Mouse (Mus musculus) hindbrain, postnatal 0 days (tissue): Measurements from ENCODE around the gene Psmb2. TPM values are rescaled to one million over a fixed set of nuclear protein-coding genes. Genes with fewer than 3 reads are reported as not detected.

Experiments
- ATAC-seq: fragments of 200-750 bp; cut with Nextera tagmentation; 2 replicates; pipeline ENCODE4 v1.8.0; 2017; ENCODE audit warnings: mild to moderate bottlenecking, moderate TSS enrichment, moderate library complexity
- DNase-seq: peaks from one replicate; pipeline ENCODE4 v3.0.0-alpha.2; 2015; ENCODE audit warnings: low spot score
- H3K27ac ChIP-seq: fragments of 300-500 bp; sonication (generic); 2 replicates; pipeline ENCODE4 v1.5.1; 2014; ENCODE audit warnings: mild to moderate bottlenecking
- H3K27me3 ChIP-seq: fragments of 300-500 bp; sonication (generic); 2 replicates; pipeline ENCODE4 v1.6.1; 2014; ENCODE audit warnings: low read length, mixed read lengths; ENCODE audit not compliant: insufficient read depth
- H3K36me3 ChIP-seq: fragments of 300-500 bp; sonication (generic); 2 replicates; pipeline ENCODE4 v1.6.1; 2014; ENCODE audit warnings: low read length, mixed read lengths; ENCODE audit not compliant: insufficient read depth
- H3K4me1 ChIP-seq: fragments of 300-500 bp; sonication (generic); 2 replicates; pipeline ENCODE4 v1.6.1; 2014; ENCODE audit warnings: antibody characterized with exemption, low read length, mixed read lengths; ENCODE audit not compliant: insufficient read depth
- H3K4me2 ChIP-seq: fragments of 300-500 bp; sonication (generic); 2 replicates; pipeline ENCODE4 v1.6.1; 2014; ENCODE audit warnings: low read depth, mild to moderate bottlenecking, low read length, moderate library complexity, mixed read lengths
- H3K4me3 ChIP-seq: fragments of 300-500 bp; sonication (generic); 2 replicates; pipeline ENCODE4 v1.5.1; 2014; ENCODE audit warnings: low read length
- H3K9ac ChIP-seq: fragments of 300-500 bp; sonication (generic); replicated peaks from 2 replicates; pipeline ENCODE4 v1.6.1; 2014; ENCODE audit warnings: mild to moderate bottlenecking, low read length, moderate library complexity, mixed read lengths
- H3K9me3 ChIP-seq: fragments of 300-500 bp; sonication (generic); 2 replicates; pipeline ENCODE4 v1.6.1; 2016; ENCODE audit warnings: low read length, mixed read lengths
- CTCF ChIP-seq: IDR thresholded peaks from 2 replicates; pipeline ENCODE4 v1.5.1; 2016; ENCODE audit warnings: antibody characterized with exemption, control low read depth, low read depth
- WGBS: fragments of 180-500 bp; shearing (Covaris S2); extraction: QIAGEN DNeasy Blood & Tissue Kit; methylation state at CpG from one replicate; pipeline ENCODE4 v1.1.7; 2014; 5-methylcytosine and 5-hydroxymethylcytosine counted together
- polyA plus RNA-seq: library from polyadenylated mRNA; unstranded; fragments of >200 nt; fragmentation: Nextera tagmentation; extraction: Ambion mirVana; gene quantifications from 2 replicates; pipeline ENCODE4 v1.2.1, GENCODE M21; 2015
- total RNA-seq: library from RNA; depleted of rRNA; stranded (reverse); fragments of >200 nt; gene quantifications from 2 replicates; pipeline ENCODE4 v1.2.3, GENCODE M21; 2014; rRNA removed

Gene Psmb2
- total RNA-seq (164 and 207 TPM in 2 replicates), polyA plus RNA-seq (465 and 473 TPM in 2 replicates)

DNA sequence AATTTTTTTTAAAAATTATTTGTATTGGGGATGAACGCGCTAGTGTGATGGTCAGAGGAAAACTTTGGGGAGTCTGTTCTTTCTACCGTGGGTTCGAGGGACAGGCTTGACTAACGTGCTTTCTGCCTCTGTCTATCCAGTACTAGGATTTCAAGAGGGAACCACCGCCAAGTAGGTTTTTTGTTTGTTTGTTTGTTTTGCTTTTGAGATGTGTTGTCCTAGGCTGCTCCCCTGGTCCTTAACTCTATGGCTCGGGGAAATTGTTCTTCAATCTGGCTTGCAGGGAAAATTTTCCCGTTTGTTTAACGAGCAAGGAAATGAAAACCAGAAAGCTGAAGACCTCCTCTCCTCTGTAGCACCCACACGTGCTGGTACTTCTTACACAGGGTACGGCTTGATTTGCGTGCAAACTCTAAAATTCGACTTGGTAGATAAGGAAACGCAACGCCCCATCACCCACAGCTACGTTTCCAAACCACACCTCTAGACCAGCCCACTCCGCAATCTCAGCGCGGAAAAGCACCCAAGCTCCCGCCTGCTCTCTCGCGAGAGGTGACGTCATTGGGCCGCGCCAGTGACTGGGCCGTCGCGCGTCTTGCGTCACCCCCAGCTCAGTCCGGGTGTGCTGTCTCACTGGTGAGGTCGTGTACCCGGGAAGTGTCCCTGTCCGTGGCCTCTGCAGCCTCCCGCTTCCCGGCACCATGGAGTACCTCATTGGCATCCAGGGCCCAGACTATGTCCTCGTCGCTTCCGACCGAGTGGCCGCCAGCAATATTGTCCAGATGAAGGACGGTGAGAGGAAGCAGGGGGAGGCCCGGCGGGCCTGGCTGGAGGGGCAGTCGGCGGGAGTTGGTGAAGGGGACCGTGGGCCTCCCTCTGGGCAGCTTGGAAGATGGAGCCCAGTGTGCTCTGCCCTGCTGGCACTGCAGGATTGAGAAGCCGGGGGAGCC lies at the start of gene Psmb2:
Gene Psmb2 (plus strand): TSS at position 577 of the 950 bp plus-strand sequence.
- TF ChIP-seq CTCF: no peak
- peak within 1 kb of the TSS; percentile 100 for H3K4me3 ChIP-seq
- H3K4me2 ChIP-seq: peak within 1 kb of the TSS; percentile 75
- peak within 1 kb of the TSS; percentile 97 for H3K9ac ChIP-seq
- peak within 1 kb of the TSS; percentile 76 for H3K27ac ChIP-seq
- DNase-seq: peak; percentile 99
- peaks cover 2% of the 10 kb centered on the region; the same call in 1 of the 2 replicates for H3K4me1 ChIP-seq
- H3K36me3 ChIP-seq: no peaks in the 10 kb centered on the region
- no peaks in the 10 kb centered on the region for H3K27me3 ChIP-seq
- WGBS: 3% methylated on average over 48 of the region's 48 CpGs
- ATAC-seq: peak; percentile 99
- no peaks in the 10 kb centered on the region for H3K9me3 ChIP-seq

DNA sequence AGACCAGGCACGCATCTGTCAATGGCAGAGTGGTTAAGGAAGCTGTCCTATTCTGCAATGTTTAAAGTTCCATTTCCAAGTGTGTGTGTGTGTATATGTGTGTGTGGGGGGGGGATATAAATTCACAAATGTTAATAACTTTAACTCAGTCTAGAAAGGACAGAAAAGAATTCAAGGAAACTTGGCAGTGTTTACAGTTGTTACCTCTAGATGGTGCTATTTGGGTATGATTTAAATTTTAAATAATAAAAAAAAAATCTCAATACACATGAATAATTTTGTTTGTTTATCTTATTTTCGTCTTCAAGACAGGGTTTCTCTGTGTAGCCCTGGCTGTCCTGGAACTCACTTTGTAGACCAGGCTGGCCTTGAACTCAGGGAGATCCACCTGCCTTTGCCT lies 45.5 kb upstream of the Psmb2 start:
- Histone ChIP-seq H3K9ac (no peak overlapping the region), H3K27ac (no peak overlapping the region), H3K4me1 (0 out of 2 replicates have a peak, but pooled peaks cover 3% of the 10 kb centered on the region), H3K27me3 (no peaks in the 10 kb centered on the region), H3K9me3 (no peaks in the 10 kb centered on the region), H3K4me2 (no peak overlapping the region), H3K36me3 (no peaks in the 10 kb centered on the region), H3K4me3 (no peak overlapping the region)
- 38% methylated on average over 2 of the region's 2 CpGs for WGBS
- peak; percentile 37 for TF ChIP-seq CTCF
- DNase-seq: no peak
- no peak for ATAC-seq

DNA sequence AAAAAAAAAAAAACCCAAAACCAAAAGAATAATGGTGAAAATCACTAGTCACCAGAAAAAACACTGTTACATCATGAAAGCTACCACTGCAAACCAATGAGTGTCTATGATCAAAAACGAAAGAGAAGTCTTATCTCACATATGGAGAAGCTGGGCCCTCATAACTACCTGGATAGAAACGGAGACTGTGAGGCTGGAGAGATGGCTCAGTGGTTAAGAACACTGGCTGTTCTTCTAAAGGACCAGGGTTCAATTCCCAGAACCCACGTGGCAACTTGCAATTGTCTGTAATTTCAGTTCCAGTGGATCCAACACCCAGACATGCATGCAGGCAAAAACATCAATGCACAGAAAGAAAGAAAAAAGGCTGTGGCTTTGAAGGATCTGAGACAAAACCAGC lies 44.8 kb upstream of the Psmb2 start:
- H3K4me2 ChIP-seq: no peak overlapping the region
- TF ChIP-seq CTCF: no peak
- ATAC-seq: no peak
- no peak overlapping the region for H3K27ac ChIP-seq
- WGBS: 71% methylated on average over 3 of the region's 3 CpGs
- no peak overlapping the region for H3K4me3 ChIP-seq
- H3K27me3 ChIP-seq: no peaks in the 10 kb centered on the region
- no peak for DNase-seq
- no peaks in the 10 kb centered on the region for H3K9me3 ChIP-seq
- no peak overlapping the region for H3K9ac ChIP-seq
- H3K4me1 ChIP-seq: no peaks in the 10 kb centered on the region
- no peaks in the 10 kb centered on the region for H3K36me3 ChIP-seq

DNA sequence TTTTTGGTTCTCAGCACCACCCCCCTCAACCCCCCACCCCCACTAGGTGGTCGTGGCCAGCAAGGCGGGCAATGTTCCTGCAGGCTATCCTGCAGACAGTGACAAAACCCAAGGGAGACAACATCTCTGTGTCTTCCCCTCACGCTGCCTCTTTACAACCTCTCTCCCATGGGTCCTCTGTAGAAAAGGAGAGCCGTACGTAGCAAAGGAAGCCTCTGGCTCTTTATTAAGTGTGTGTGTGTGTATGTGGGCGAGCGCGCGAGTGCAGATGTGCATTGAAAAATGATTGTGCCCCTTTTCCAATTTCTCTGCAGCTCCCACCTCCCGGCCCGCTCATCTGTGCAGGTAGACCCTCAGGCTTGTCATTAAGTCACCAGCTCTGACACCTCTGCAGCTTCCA lies 41.1 kb upstream of the Psmb2 start:
- Histone ChIP-seq H3K4me2 (peak overlapping the region; percentile 31; the same call in 1 of the 2 replicates), H3K27me3 (no peaks in the 10 kb centered on the region), H3K27ac (no peak overlapping the region), H3K36me3 (no peaks in the 10 kb centered on the region), H3K4me3 (no peak overlapping the region), H3K9me3 (no peaks in the 10 kb centered on the region), H3K4me1 (no peaks in the 10 kb centered on the region), H3K9ac (no peak overlapping the region)
- TF ChIP-seq CTCF: no peak
- no peak for DNase-seq
- WGBS: 24% methylated on average over 11 of the region's 11 CpGs
- ATAC-seq: no peak; the same call in 1 of the 2 replicates

DNA sequence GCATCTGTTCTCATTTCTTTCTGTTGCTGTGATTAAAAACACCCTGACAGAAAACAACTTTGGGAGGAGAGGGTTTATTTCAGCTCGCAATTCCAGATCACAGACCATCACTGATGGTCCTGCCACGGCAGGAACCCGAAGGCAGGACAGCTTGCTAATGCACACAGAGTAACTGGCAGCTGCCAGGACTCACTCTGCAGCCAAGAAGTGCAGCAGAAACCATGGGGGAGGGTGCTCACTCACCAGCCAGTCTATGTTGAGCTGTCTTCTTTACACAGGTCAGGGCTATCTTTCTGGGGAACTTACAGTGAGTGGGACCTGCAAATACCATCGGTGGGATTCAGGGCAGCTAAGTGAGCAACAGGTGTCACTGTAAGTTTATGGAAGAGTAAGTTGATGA lies 40.0 kb upstream of the Psmb2 start:
- Histone ChIP-seq H3K36me3 (no peaks in the 10 kb centered on the region), H3K4me2 (no peak overlapping the region), H3K4me1 (no peaks in the 10 kb centered on the region), H3K9me3 (no peaks in the 10 kb centered on the region), H3K9ac (no peak overlapping the region), H3K4me3 (no peak overlapping the region), H3K27me3 (no peaks in the 10 kb centered on the region), H3K27ac (no peak overlapping the region)
- ATAC-seq: no peak
- peak; percentile 41 for DNase-seq
- WGBS: 44% methylated on average over 4 of the region's 4 CpGs
- no peak for TF ChIP-seq CTCF

DNA sequence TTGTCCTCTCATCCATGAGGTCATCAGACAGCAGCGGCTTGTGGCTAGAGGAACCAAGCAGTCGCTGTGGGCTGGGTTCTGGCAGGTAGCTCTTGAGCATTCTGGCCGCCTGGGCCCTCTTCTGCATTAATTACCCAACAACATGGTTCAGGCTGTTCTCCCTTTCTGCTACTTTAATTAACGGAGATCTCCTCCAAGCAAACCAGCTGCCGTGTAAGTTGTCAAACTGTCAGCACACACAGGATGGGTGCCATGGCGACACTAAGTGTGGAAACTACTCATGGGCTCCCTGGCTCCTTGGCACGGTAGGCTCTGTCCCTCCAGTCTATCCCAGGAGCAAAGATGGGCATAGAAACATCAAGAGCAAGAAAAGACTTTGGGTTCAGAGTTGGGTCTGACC lies 38.1 kb upstream of the Psmb2 start:
- Histone ChIP-seq H3K4me3 (no peak overlapping the region), H3K9me3 (no peaks in the 10 kb centered on the region), H3K27ac (no peak overlapping the region), H3K9ac (no peak overlapping the region), H3K36me3 (no peaks in the 10 kb centered on the region), H3K27me3 (no peaks in the 10 kb centered on the region), H3K4me2 (no peak overlapping the region), H3K4me1 (no peaks in the 10 kb centered on the region)
- peak; percentile 63; the same call in 1 of the 2 replicates for ATAC-seq
- peak; percentile 50 for DNase-seq
- TF ChIP-seq CTCF: no peak
- WGBS: 29% methylated on average over 7 of the region's 7 CpGs

DNA sequence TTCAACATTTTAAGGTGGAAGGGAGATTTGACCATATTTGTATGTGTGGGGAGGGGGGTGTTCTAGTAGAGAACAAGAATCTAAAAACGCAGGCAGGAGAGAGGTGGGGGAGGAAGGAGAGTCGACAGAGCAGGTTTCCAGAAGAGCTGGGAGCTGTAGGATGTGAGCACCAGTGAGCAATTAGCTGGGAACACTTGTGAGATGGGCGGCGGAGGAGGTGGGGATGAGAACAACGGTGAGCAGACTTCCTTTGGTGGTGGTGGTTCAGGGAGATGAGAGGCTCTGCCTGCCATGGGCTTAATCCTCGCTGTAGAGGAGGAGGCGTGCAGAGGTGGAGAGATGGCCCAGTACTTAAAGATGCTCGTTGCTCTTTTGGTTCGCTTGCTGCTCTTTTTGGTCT lies 35.5 kb upstream of the Psmb2 start:
- H3K9ac ChIP-seq: no peak overlapping the region
- WGBS: 62% methylated on average over 9 of the region's 9 CpGs
- H3K27me3 ChIP-seq: no peaks in the 10 kb centered on the region
- H3K27ac ChIP-seq: no peak overlapping the region
- no peak overlapping the region for H3K4me3 ChIP-seq
- no peak for ATAC-seq
- no peak for DNase-seq
- no peak for TF ChIP-seq CTCF
- no peaks in the 10 kb centered on the region for H3K36me3 ChIP-seq
- H3K4me2 ChIP-seq: no peak overlapping the region
- no peaks in the 10 kb centered on the region for H3K9me3 ChIP-seq
- no peaks in the 10 kb centered on the region for H3K4me1 ChIP-seq
